Mouse (Mus musculus) heart, embryonic 13.5 days (tissue): ENCODE results near the gene Olfr433. TPM values are rescaled to one million over a fixed set of nuclear protein-coding genes. Genes with fewer than 3 reads are reported as not detected.
"Not testable (repeated sequence)": the region's sequence is repeated elsewhere in the genome, so short reads cannot be mapped to it uniquely, and the experiment has no call there.

Source experiments
- ATAC-seq: fragments of 200-750 bp; cut with Nextera tagmentation; 2 replicates; pipeline ENCODE4 v1.8.0; 2017; ENCODE audit warnings: moderate TSS enrichment; ENCODE audit not compliant: insufficient number of reproducible peaks, low FRiP score, low TSS enrichment; ENCODE audit errors: extremely low read depth
- H3K27ac ChIP-seq: fragments of 300-500 bp; sonication (generic); replicated peaks from 2 replicates; pipeline ENCODE4 v1.5.1; 2015; ENCODE audit warnings: moderate library complexity, mild to moderate bottlenecking, inconsistent platforms
- H3K27me3 ChIP-seq: fragments of 300-500 bp; sonication (generic); replicated peaks from 2 replicates; pipeline ENCODE4 v1.6.1; 2015; ENCODE audit warnings: mild to moderate bottlenecking, inconsistent platforms
- H3K36me3 ChIP-seq: fragments of 300-500 bp; sonication (generic); 2 replicates; pipeline ENCODE4 v1.6.1; 2015; ENCODE audit warnings: mild to moderate bottlenecking, inconsistent platforms
- H3K4me1 ChIP-seq: fragments of 300-500 bp; sonication (generic); 2 replicates; pipeline ENCODE4 v1.6.1; 2015; ENCODE audit warnings: inconsistent platforms
- H3K4me2 ChIP-seq: fragments of 300-500 bp; sonication (generic); 2 replicates; pipeline ENCODE4 v1.6.1; 2015; ENCODE audit warnings: inconsistent platforms, mild to moderate bottlenecking, moderate library complexity
- H3K4me3 ChIP-seq: fragments of 300-500 bp; sonication (generic); 2 replicates; pipeline ENCODE4 v1.5.1; 2015; ENCODE audit warnings: moderate library complexity, mild to moderate bottlenecking, inconsistent platforms
- H3K9ac ChIP-seq: fragments of 300-500 bp; sonication (generic); 2 replicates; pipeline ENCODE4 v1.6.1; 2015; ENCODE audit warnings: inconsistent platforms, mild to moderate bottlenecking, moderate library complexity
- H3K9me3 ChIP-seq: fragments of 300-500 bp; sonication (generic); 2 replicates; pipeline ENCODE4 v1.6.1; 2016; ENCODE audit warnings: inconsistent platforms
- WGBS: fragments of 180-500 bp; shearing (Covaris S2); methylation state at CpG from one replicate; pipeline ENCODE4 v1.1.7; 2015; ENCODE audit warnings: mixed read lengths; 5-methylcytosine and 5-hydroxymethylcytosine counted together
- polyA plus RNA-seq: library from polyadenylated mRNA; unstranded; fragments of >200 nt; fragmentation: Nextera tagmentation; extraction: Ambion mirVana; gene quantifications from 2 replicates; pipeline ENCODE4 v1.2.1, GENCODE M21; 2015

Gene Olfr433
- polyA plus RNA-seq: not detected in 2 replicates

DNA sequence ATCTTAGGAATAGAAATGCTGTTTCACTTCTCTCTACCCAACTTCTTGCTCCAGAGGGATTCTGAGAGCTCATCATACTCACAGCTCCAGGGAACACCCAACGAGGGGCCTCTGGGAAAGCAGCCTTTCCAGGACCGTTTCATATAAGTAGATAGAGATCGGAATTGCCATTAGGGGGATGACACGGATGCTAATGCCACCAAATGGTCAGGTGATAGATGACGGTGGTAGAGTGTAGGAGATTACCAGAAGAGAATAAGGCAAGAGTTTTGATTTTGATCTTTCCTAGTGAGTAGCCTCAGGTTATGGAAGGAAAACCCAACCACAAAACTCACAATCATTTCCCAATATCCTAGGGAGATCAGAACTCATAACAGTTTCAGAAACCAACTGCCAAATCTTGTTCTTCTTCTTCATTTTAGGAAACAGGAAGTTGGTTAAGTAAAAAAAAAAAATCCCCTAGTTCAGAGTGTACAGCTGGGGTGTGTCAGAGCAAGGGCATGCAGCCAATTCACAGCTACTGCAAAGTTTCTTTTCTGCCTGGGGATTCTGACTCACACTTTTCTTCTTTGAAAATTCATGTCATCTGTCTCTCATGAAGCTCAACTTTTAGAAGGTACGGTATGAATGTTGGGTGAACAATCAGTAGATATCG is at the start of gene Olfr433:
Gene Olfr433, plus strand, starts transcription at position 183 of the 655 bp plus-strand sequence.
- Histone ChIP-seq H3K4me2 (no peak within 1 kb of the TSS), H3K4me3 (no peak within 1 kb of the TSS), H3K9me3 (no peaks in the 10 kb centered on the region), H3K27me3 (no peaks in the 10 kb centered on the region), H3K27ac (no peak within 1 kb of the TSS), H3K9ac (no peak within 1 kb of the TSS), H3K4me1 (0 out of 2 replicates have a peak, but pooled peaks cover 3% of the 10 kb centered on the region), H3K36me3 (no peaks in the 10 kb centered on the region)
- WGBS: 64% methylated on average over 7 of the region's 7 CpGs
- no peak for ATAC-seq

DNA sequence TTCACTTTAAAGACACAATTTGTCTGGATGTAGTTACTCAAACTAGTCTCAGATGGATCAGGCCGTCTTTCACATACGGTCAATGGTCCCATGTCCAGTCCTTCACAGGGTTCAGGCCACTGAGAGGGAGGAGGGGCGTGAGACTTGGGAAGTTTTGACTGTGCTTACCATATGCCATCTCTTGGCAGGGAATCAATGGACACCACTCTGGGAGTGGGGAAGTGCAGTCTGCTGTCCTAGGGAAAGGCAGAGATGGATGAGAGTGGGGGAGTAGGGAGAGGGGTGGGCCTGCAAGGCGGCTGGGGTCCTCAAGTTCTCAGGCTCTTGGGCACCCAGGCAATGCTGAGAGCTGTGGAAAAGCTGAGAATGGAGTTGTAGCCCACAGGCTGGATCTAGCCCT is 45.5 kb upstream of the Olfr433 start:
- ATAC-seq: no peak
- no peaks in the 10 kb centered on the region for H3K27me3 ChIP-seq
- H3K4me3 ChIP-seq: no peak overlapping the region
- H3K4me2 ChIP-seq: no peak overlapping the region
- 77% methylated on average over 4 of the region's 4 CpGs for WGBS
- H3K36me3 ChIP-seq: no peaks in the 10 kb centered on the region
- no peaks in the 10 kb centered on the region for H3K4me1 ChIP-seq
- no peaks in the 10 kb centered on the region for H3K9me3 ChIP-seq
- H3K9ac ChIP-seq: no peak overlapping the region
- no peak overlapping the region for H3K27ac ChIP-seq

DNA sequence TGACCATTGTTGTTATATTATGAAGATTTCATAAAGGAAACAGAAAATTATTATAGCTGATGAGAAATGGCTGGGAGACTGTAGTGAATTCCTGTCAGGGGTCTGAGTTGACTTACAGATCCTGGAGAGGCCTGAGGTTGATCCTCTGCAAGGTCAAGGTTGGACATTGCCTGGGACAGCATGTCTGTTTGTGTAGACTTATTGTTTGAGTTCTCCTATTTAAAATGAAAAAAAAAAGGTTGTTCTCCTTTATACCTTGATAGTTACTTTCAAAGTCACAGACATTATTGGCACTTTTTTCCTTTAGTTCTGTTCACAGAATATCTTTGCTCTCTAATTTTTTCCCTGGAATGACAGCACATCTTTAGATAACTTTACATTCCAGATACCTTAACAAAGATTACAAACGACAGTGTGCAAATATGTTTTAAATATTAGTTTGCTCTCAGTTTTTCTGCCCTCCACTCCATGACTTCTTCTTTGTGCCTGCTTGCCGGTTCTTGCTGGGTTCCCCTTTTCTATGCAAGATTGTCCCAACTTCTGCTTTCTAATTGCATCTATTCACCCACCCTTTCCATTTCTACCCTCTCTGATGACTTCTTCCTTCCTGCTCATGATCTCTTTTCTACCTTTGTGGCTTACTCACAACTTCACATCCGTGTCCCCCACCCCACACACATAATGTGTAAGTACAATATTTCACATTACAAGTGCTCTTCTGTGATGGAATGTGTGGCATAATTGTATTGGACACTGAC is 36.0 kb upstream of the Olfr433 start:
- H3K4me3 ChIP-seq, H3K9ac ChIP-seq, H3K27ac ChIP-seq, ATAC-seq, H3K4me2 ChIP-seq, H3K9me3 ChIP-seq, H3K4me1 ChIP-seq, H3K36me3 ChIP-seq, H3K27me3 ChIP-seq: not testable (repeated sequence)
- WGBS: 61% methylated on average over 2 of the region's 3 CpGs

DNA sequence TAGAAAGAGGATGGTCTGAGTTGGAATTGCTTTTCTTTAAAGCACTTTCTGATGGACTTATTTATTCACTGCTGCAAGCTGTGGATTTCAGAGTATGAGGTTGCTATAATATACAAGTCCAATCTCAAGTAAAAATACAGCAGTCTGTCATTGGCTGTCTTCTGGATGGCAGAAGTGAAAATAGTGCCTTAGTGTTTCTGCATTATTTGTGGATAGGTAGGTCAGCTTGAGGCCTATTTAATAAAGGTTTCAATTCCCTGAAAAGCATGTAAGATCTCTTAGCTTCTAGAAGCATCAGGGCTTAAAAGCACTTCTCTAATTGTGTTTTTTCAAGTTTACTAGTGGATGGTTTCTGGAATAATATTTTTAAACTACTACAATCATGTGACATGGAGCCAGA is 33.5 kb upstream of the Olfr433 start:
- H3K4me1 ChIP-seq, H3K27ac ChIP-seq, H3K4me2 ChIP-seq, H3K9ac ChIP-seq, ATAC-seq, H3K9me3 ChIP-seq, H3K27me3 ChIP-seq, H3K4me3 ChIP-seq, H3K36me3 ChIP-seq: not testable (repeated sequence)

DNA sequence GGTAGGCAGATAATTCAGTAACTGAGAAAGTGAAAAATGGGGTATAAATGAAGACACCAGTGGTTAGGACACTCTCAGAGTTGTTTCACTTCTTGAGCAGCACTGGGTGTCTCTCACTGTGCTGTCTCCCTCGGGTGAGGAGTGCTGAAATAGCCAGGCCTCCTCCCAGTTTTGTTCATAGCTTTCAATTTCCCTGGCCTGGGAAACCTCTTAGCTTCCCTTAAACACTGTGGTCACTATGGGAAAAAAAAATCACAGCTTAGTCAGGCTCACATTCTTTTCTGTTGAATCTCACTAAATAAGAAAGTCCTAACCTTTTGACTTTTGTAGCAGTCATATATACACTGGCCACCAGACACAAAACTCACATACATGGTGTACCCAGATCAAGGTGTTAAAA is 8.8 kb upstream of the Olfr433 start, which contains the start of gene Ifi205:
Gene Ifi205, minus strand, starts transcription at position 113 of the 400 bp plus-strand sequence.
- H3K9me3 ChIP-seq: no peaks in the 10 kb centered on the region
- no peak within 1 kb of the TSS for H3K27ac ChIP-seq
- no peak for ATAC-seq
- no peak within 1 kb of the TSS for H3K9ac ChIP-seq
- no peaks in the 10 kb centered on the region for H3K4me1 ChIP-seq
- no peaks in the 10 kb centered on the region for H3K36me3 ChIP-seq
- WGBS: 23% methylated on average over 1 of the region's 1 CpGs
- no peak within 1 kb of the TSS for H3K4me3 ChIP-seq
- H3K4me2 ChIP-seq: no peak within 1 kb of the TSS
- H3K27me3 ChIP-seq: no peaks in the 10 kb centered on the region

DNA sequence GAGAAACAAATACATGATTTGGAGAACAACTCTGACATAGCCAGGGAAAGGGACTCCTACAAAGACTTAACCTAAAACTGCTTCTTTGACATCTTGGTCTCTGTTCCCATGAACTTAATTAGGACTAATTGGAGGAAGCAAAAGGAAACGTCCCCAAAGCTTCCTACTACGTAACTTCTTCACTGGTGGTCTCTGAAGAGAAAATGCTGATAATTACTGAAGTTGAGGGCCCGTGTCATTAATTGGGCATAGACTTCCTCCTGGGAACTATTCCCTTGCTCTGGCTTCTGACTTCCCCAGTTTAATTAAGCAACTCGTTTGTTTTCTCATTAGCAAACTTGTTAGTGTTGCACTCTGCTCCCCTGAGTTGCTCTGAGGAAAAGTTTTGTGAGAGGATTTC is 4.7 kb upstream of the Olfr433 start:
- no peaks in the 10 kb centered on the region for H3K27me3 ChIP-seq
- ATAC-seq: no peak
- 55% methylated on average over 4 of the region's 4 CpGs for whole genome bisulfite sequencing

DNA sequence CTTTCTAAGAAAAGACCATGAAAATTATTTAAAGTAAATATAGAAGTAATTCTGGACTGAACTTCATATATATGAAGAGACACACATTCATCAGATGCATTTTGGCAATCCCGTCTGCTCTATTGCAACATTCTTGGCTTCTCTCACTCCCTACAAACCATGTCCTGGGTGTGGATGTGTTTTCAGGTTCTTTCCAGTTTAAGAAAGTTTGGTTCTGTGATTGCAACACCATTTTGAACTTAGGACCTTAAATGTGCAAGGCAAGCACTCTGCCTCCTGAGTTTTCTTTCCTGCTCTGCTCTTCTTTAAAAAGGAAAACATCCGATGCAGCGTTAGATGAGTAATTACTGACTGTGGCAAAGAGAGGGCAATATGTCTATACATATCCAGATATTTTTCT is 2.0 kb upstream of the Olfr433 start:
- no peak for ATAC-seq

More for the DNA sequence above, 4.7 kb upstream of the Olfr433 start:
- H3K9ac ChIP-seq: no peak overlapping the region
- H3K4me2 ChIP-seq: no peak overlapping the region
- H3K4me1 ChIP-seq: no peaks in the 10 kb centered on the region
- H3K36me3 ChIP-seq: no peaks in the 10 kb centered on the region
- no peak overlapping the region for H3K4me3 ChIP-seq
- no peaks in the 10 kb centered on the region for H3K9me3 ChIP-seq
- H3K27ac ChIP-seq: no peak overlapping the region

DNA sequence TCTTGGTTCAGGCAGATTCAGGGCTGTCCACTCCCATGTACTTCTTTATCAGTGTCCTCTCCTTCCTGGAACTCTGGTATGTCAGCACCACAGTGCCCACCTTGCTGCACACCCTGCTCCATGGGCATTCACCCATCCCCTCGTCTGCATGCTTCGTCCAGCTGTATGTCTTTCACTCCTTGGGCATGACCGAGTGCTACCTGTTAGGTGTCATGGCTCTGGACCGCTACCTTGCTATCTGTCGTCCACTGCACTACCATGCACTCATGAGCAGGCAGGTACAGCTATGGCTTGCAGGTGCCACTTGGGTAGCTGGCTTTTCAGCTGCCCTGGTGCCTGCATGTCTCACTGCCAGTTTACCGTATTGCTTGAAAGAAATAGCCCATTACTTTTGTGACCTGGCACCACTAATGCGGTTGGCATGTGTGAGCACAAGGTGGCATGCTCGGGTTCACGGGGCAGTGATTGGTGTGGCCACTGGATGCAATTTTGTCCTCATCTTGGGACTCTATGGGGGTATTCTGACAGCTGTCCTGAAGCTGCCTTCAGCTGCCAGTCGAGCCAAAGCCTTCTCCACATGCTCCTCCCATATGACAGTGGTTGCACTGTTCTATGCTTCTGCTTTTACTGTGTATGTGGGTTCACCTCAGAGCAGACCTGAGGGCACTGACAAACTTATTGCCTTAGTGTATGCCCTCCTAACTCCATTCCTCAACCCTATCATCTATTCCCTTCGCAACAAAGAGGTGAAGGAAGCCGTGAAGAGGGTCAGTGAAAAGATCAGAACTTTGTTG is 1.8 kb downstream of the Olfr433 start:
- 78% methylated on average over 12 of the region's 12 CpGs for WGBS

More for the DNA sequence above, 2.0 kb upstream of the Olfr433 start:
- 76% methylated on average over 3 of the region's 3 CpGs for WGBS
- H3K27ac ChIP-seq: no peak overlapping the region
- H3K4me2 ChIP-seq: no peak overlapping the region
- H3K4me1 ChIP-seq: 0 out of 2 replicates have a peak, but pooled peaks cover 3% of the 10 kb centered on the region
- no peaks in the 10 kb centered on the region for H3K27me3 ChIP-seq
- no peaks in the 10 kb centered on the region for H3K9me3 ChIP-seq
- no peak overlapping the region for H3K9ac ChIP-seq
- H3K4me3 ChIP-seq: no peak overlapping the region
- H3K36me3 ChIP-seq: no peaks in the 10 kb centered on the region

DNA sequence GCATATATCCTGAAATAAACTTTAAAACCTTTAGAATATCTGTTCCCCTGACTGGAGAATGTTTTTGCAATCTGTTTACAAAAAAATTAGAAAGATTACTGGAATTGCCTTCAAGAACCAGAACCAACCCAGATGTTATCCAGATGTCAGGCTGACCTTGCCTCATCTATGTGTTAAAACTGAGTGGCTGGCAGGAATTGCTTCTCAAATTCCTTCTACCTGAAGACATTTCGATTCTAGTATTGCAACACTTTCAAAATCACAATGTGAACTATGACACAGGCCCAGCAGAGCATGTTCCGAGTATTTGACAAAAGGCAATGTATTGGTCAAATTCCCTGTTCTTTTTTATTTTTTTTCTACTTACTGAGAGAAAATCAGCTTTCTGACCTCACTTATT is 3.9 kb downstream of the Olfr433 start:
- H3K9ac ChIP-seq: no peak overlapping the region
- 66% methylated on average over 2 of the region's 2 CpGs for WGBS
- H3K27me3 ChIP-seq: no peaks in the 10 kb centered on the region
- no peak overlapping the region for H3K4me3 ChIP-seq
- H3K27ac ChIP-seq: no peak overlapping the region
- H3K4me2 ChIP-seq: no peak overlapping the region
- H3K36me3 ChIP-seq: no peaks in the 10 kb centered on the region
- no peaks in the 10 kb centered on the region for H3K9me3 ChIP-seq
- ATAC-seq: no peak
- 0 out of 2 replicates have a peak, but pooled peaks cover 3% of the 10 kb centered on the region for H3K4me1 ChIP-seq

More for the DNA sequence above, 1.8 kb downstream of the Olfr433 start:
- H3K27ac ChIP-seq, H3K4me1 ChIP-seq, H3K27me3 ChIP-seq, H3K9me3 ChIP-seq, H3K9ac ChIP-seq, ATAC-seq, H3K4me3 ChIP-seq, H3K4me2 ChIP-seq, H3K36me3 ChIP-seq: not testable (repeated sequence)

DNA sequence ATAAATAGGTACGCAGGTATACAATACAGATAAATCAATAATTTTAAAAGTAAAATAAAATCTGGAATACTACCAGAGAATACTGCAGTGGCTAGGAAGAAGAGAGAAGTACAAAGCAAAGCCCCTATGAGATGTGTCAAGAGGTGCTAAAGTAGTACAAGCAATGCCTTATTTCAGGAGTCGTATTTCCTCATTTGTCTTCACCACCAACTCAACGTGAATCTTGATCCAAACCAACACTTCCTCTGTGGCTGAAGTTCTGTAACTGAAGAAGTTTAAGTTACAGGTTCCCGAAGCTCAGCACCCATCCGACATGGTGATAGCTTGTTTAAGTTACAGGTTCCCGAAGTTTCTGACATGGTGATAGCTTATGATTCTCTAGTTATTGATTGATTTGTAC is 7.7 kb downstream of the Olfr433 start:
- not testable (repeated sequence) for H3K27ac ChIP-seq, H3K9ac ChIP-seq, H3K9me3 ChIP-seq, ATAC-seq, H3K4me2 ChIP-seq, H3K36me3 ChIP-seq, H3K4me3 ChIP-seq, H3K27me3 ChIP-seq, H3K4me1 ChIP-seq
- 76% methylated on average over 6 of the region's 6 CpGs for WGBS

DNA sequence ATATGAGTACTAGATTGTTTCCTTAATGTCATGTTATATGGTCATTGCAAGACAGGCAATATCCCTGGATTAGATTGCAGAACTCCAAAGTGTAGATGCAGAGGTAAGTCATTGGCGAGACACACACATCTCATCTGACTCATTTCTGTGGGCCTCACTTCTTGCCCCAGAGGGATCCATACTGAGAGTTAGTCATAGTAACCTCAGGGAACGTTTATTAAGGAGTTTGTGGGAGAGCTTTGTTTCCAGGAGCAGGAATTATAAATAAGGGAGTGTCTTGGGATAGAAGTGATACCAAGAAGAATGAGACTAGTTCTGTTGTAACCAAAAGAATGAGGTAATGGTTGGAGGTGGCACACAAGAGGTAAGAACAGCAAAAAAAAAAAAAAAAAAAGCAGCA is 8.4 kb downstream of the Olfr433 start, which contains the start of gene Olfr432:
Gene Olfr432, plus strand, starts transcription at position 313 of the 400 bp plus-strand sequence.
- H3K27ac ChIP-seq: no peak within 1 kb of the TSS
- WGBS: 58% methylated on average over 2 of the region's 2 CpGs
- no peak within 1 kb of the TSS for H3K9ac ChIP-seq
- no peaks in the 10 kb centered on the region for H3K27me3 ChIP-seq
- H3K9me3 ChIP-seq: no peaks in the 10 kb centered on the region
- H3K4me2 ChIP-seq: no peak within 1 kb of the TSS
- no peak for ATAC-seq
- no peaks in the 10 kb centered on the region for H3K4me1 ChIP-seq
- H3K4me3 ChIP-seq: no peak within 1 kb of the TSS
- no peaks in the 10 kb centered on the region for H3K36me3 ChIP-seq
